Mouse (Mus musculus): ENCODE data around the gene Cidec. TPM values are rescaled to one million over a fixed set of nuclear protein-coding genes. Genes with fewer than 3 reads are reported as not detected.

Cidec gene
- polyA plus RNA-seq, 1 experiment from 2014 or later: not detected

DNA sequence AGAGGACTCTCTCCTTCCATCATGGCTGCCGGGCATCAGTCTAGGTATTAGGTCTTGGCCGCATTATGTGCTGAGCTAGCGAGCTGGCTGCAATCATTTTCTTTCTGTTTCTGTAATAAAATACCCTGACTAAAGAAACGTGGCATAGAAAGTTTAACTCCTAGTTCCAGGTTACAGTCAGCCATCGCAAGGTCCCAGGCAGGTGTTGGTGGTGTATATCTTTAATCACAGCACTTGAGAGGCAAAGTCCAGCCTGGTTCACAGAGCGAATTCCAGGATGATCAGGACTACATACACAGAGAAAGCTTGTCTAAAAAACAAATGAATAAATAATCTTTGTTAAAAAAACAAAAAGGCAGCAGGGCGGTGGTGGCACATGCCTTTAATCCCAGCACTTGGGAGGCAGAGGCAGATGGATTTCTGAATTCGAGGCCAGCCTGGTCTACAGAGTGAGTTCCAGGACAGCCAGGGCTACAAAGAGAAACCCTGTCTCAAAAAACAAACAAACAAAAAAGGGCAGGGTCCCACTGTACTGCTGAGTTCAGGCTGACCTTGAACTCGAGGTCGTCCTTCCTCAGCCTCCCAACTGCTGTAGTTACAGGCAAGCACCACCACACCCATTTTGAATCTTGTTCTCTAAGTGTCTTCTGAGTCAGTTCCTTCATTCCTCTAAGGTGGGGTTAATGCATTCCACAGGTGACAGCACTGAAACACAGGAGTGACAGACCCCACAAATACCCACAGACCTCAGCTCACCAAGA lies 39.1 kb downstream of the Cidec start:
- peaks cover 18% of the 10 kb centered on the region for H3K4me1 ChIP-seq
- WGBS: 83% methylated on average over 10 of the region's 10 CpGs
- no peak overlapping the region for H3K4me3 ChIP-seq
- H3K27ac ChIP-seq: no peak overlapping the region
- no peaks in the 10 kb centered on the region for H3K27me3 ChIP-seq
- no peaks in the 10 kb centered on the region for H3K9me3 ChIP-seq
- no peak overlapping the region for H3K4me2 ChIP-seq
- ATAC-seq (ENCODE audit: insufficient number of reproducible peaks, low FRiP score, low TSS enrichment, low read depth): no peak
- H3K9ac ChIP-seq: no peak overlapping the region
- peaks cover 22% of the 10 kb centered on the region for H3K36me3 ChIP-seq

DNA sequence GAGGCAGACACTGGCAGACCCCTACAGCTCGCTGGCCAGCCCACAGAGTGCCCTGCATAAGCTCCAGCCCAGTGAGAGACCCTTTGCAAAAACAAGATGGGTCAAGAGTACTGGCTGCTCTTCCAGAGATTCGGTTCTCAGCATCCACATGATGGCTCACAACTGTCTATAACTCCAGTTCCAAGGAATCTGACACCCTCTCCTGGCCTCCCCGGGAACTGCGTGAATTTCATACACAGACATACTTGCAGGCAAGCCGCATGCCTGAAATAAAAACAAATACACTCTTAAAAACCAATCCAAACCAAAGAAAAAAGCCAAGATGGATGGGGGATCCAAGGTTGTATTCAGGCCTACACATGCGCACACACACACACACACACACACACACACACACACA lies 40.1 kb downstream of the Cidec start:
- no peak overlapping the region for H3K9ac ChIP-seq
- H3K9me3 ChIP-seq: no peaks in the 10 kb centered on the region
- H3K4me3 ChIP-seq: no peak overlapping the region
- H3K4me1 ChIP-seq: peaks cover 18% of the 10 kb centered on the region
- peaks cover 3% of the 10 kb centered on the region; the same call in 1 of the 2 replicates for H3K27me3 ChIP-seq
- no peak for ATAC-seq (ENCODE audit: insufficient number of reproducible peaks, low FRiP score, low TSS enrichment, low read depth)
- no peak overlapping the region for H3K27ac ChIP-seq
- WGBS: 93% methylated on average over 6 of the region's 6 CpGs
- peaks cover 25% of the 10 kb centered on the region for H3K36me3 ChIP-seq
- no peak overlapping the region for H3K4me2 ChIP-seq

DNA sequence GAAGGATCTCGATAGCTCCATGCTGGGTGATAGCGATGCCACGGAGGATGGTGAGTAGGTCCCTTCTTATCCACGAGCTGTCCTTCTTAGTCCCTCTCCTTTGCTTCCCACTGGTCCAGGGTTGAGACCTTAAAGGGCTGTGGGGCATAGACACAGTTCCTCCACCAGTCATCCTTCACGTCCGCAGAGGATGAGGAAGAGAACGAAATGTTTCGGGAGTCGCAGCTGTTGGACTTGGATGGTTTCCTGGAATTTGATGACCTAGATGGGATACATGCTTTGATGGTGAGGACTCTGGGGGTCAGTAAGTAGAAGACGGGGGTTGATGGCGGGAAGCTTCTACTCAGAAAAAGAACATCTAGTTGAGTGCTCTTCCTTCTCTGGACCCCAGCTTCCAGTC lies 40.7 kb downstream of the Cidec start:
- Histone ChIP-seq H3K36me3 (peaks cover 32% of the 10 kb centered on the region), H3K27ac (no peak overlapping the region), H3K9ac (no peak overlapping the region), H3K4me2 (no peak overlapping the region), H3K4me1 (peaks cover 18% of the 10 kb centered on the region), H3K27me3 (peaks cover 3% of the 10 kb centered on the region; the same call in 1 of the 2 replicates), H3K9me3 (no peaks in the 10 kb centered on the region), H3K4me3 (no peak overlapping the region)
- 88% methylated on average over 11 of the region's 11 CpGs for WGBS
- ATAC-seq (ENCODE audit: insufficient number of reproducible peaks, low FRiP score, low TSS enrichment, low read depth): no peak

DNA sequence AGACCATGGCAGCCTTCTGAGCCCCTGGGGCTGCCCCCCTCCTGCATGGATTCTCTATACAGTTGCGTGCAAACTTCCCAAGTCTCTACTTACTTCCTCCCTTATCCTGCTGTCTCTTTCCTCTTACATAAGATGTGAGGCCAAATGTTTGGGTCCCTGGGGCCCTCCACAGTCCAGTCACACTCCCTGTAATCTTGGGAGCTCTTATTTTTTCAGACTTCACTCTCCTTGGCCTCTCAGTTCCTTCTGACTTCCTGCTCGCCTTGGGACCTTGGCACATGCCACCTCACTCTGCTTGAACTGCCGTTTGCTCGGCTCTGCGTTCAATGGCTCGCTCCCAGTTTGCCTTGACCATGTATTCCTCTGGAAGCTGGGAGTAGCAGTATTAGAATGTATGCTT lies 41.6 kb downstream of the Cidec start:
- Histone ChIP-seq H3K9me3 (no peaks in the 10 kb centered on the region), H3K27ac (no peak overlapping the region), H3K27me3 (peaks cover 3% of the 10 kb centered on the region; the same call in 1 of the 2 replicates), H3K36me3 (peaks cover 41% of the 10 kb centered on the region), H3K4me1 (peaks cover 24% of the 10 kb centered on the region), H3K4me3 (no peak overlapping the region), H3K9ac (no peak overlapping the region), H3K4me2 (no peak overlapping the region)
- ATAC-seq (ENCODE audit: insufficient number of reproducible peaks, low FRiP score, low TSS enrichment, low read depth): no peak
- 88% methylated on average over 6 of the region's 6 CpGs for WGBS

DNA sequence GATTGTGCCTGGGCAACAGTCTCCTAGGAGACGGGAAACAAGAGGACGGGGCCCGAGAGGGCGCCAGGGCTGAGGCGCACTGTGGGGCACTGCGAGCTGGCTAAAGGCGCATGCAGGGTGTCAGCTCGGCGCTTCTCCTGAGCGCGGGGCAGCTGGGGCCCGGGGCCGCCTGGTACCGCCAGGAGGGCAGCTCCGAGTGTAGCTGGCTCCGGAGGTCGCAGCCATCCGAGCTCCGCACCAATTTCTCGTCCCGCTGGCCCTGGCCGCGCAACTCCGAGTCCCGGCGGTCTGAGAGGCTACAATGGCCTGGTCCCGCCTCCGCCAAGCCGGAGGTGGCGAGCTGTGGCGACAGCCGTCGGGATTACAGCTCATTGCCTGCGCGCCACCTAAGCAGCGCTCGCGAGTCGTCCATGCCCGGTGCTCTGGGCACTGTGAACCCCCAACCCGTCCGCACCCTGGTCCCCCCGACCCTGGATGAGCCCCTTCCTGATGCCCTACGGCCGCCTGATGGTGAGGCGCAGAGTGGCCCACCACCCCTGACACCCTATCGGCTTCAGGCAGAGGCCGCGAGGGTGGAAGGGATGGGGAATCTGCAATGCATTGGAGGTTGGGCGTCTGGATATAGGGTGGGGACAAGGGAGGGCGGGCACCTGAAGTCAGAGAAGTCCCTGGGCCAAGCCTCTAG lies 43.0 kb downstream of the Cidec start:
- peak overlapping the region; percentile 24; the same call in 1 of the 2 replicates for H3K27ac ChIP-seq
- 2% methylated on average over 51 of the region's 51 CpGs for WGBS
- ATAC-seq (ENCODE audit: insufficient number of reproducible peaks, low FRiP score, low TSS enrichment, low read depth): peak; percentile 40
- peaks cover 50% of the 10 kb centered on the region for H3K36me3 ChIP-seq
- peak overlapping the region; percentile 47 for H3K4me3 ChIP-seq
- H3K9ac ChIP-seq: peak overlapping the region; percentile 59
- H3K9me3 ChIP-seq: no peaks in the 10 kb centered on the region
- peaks cover 3% of the 10 kb centered on the region; the same call in 1 of the 2 replicates for H3K27me3 ChIP-seq
- peak overlapping the region; percentile 93 for H3K4me2 ChIP-seq
- peaks cover 24% of the 10 kb centered on the region for H3K4me1 ChIP-seq

DNA sequence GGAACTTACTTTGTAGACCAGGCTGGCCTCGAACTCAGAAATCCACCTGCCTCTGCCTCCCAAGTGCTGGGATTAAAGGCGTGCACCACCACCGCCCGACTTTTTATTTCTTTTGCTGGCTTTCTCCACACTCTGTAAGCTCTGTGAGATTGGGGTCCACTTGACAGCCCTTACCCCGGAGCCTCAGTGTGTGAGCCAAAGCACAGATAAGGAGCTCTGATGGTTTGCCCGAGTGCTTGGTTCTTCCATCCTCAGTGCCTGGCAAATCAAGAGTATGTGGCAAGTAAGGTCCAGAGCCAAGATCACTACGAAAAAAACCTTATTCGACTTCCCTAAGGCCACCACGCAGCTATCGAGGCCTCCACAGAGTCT lies 43.6 kb downstream of the Cidec start:
- Histone ChIP-seq H3K36me3 (peaks cover 54% of the 10 kb centered on the region), H3K4me3 (peak overlapping the region; percentile 47), H3K9ac (peak overlapping the region; percentile 59), H3K4me1 (peaks cover 24% of the 10 kb centered on the region), H3K9me3 (no peaks in the 10 kb centered on the region), H3K27ac (0 out of 2 replicates have a peak overlapping the region, but pooled peaks have one; percentile 24), H3K27me3 (peaks cover 3% of the 10 kb centered on the region; the same call in 1 of the 2 replicates), H3K4me2 (peak overlapping the region; percentile 93)
- ATAC-seq (ENCODE audit: insufficient number of reproducible peaks, low FRiP score, low TSS enrichment, low read depth): no peak
- 28% methylated on average over 10 of the region's 10 CpGs for WGBS

DNA sequence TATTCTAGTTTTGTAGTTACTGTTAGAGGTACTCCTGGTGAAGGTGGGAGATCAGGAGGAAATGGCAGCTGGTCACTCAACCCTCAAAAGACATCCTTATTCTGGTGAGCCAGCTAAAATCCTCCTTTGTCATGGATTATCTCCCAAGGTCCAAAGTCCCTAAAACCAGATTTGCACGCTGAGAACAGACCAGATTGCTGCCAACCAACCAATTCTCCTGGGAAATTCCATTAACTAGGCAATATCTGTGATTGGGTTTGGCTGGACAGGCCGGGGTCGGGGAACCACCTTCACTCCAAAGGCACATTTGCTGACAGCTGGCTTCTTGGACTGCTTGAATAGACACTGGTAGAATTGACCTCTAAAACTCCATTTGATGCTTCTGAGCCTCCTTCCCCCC lies 44.8 kb downstream of the Cidec start:
- Histone ChIP-seq H3K4me2 (no peak overlapping the region), H3K36me3 (peaks cover 65% of the 10 kb centered on the region), H3K9ac (no peak overlapping the region), H3K9me3 (no peaks in the 10 kb centered on the region), H3K4me3 (no peak overlapping the region), H3K27ac (no peak overlapping the region), H3K27me3 (peaks cover 3% of the 10 kb centered on the region; the same call in 1 of the 2 replicates), H3K4me1 (peaks cover 24% of the 10 kb centered on the region)
- ATAC-seq (ENCODE audit: insufficient number of reproducible peaks, low FRiP score, low TSS enrichment, low read depth): no peak
- 91% methylated on average over 3 of the region's 3 CpGs for WGBS

DNA sequence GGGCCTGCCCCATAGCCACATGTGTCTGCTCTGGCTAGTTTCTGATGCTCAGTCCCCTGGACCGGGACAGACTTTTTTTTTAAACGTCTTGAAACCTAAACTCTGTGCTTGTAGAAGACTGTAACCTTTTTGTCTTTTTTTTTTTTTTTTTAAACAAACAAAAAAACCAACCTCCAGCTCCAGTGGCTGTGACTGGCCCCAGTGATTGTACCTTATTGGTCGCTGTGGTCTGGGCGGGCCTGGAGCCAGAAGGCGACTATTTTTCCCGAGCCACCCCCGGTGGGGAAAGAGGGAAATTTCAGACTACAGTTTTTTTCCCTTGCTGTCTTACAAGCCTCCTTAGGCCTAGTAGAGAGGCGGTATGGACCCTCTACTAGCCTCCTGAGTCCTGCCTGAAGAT lies 46.6 kb downstream of the Cidec start, which contains the start of gene Ttll3:
TSS of gene Ttll3 (plus strand) at position 301 of the 400 bp plus-strand sequence.
- Histone ChIP-seq H3K9ac (no peak within 1 kb of the TSS), H3K36me3 (peaks cover 71% of the 10 kb centered on the region), H3K4me3 (no peak within 1 kb of the TSS), H3K27ac (peak within 1 kb of the TSS; percentile 22; the same call in 1 of the 2 replicates), H3K4me2 (no peak within 1 kb of the TSS), H3K9me3 (no peaks in the 10 kb centered on the region), H3K27me3 (peaks cover 3% of the 10 kb centered on the region; the same call in 1 of the 2 replicates), H3K4me1 (peaks cover 24% of the 10 kb centered on the region)
- ATAC-seq (ENCODE audit: insufficient number of reproducible peaks, low FRiP score, low TSS enrichment, low read depth): no peak
- WGBS: 69% methylated on average over 8 of the region's 8 CpGs

DNA sequence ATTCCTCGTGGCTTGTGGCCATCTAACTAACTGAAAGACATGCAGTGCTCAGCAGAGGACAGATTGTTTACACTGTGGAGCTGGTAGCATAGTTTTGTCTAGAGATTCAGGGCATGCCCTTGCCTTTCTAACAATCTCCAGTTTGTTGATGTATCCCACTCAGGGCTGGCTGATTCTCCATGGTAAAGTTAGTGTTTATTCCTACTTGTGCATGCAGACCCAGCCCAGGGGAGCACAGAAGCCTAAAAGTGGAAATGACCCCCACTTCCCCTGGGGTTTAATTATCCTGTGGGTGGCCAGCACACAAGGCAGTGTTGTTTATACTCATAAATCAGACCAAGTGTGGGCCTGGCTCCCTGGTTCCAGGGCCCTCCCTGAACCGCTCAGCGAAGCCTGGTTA lies 49.5 kb downstream of the Cidec start:
- 62% methylated on average over 3 of the region's 3 CpGs for WGBS
- peak; percentile 36; the same call in 1 of the 2 replicates for ATAC-seq (ENCODE audit: insufficient number of reproducible peaks, low FRiP score, low TSS enrichment, low read depth)
- H3K36me3 ChIP-seq: peaks cover 97% of the 10 kb centered on the region

DNA sequence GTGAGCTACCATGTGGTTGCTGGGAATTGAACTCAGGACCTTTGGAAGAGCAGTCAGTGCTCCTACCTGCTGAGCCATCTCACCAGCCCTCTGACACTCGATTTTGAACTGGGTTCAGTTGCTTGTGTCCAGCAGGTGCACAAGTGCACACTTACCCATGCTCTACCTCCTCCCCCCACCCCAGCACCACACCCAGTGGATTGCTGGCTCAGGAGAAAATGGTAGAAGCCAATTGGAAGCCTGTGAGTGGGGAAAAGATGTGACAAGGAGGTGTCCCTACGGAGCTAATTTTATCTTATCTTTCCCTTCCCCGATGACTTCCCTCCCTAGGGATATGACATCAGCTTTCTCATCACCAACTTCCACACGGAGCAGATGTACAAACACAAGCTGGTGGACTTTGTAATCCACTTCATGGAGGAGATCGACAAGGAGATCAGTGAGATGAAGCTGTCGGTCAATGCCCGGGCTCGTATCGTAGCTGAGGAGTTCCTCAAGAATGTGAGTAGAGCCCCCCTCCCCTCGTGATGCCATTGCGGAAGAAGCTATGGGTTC lies 50.3 kb downstream of the Cidec start:
- H3K27ac ChIP-seq: no peak overlapping the region
- H3K36me3 ChIP-seq: peaks cover 97% of the 10 kb centered on the region
- no peaks in the 10 kb centered on the region for H3K27me3 ChIP-seq
- H3K9ac ChIP-seq: no peak overlapping the region
- no peak overlapping the region for H3K4me3 ChIP-seq
- H3K4me1 ChIP-seq: peaks cover 6% of the 10 kb centered on the region; the same call in 1 of the 2 replicates
- no peak for ATAC-seq (ENCODE audit: insufficient number of reproducible peaks, low FRiP score, low TSS enrichment, low read depth)
- 89% methylated on average over 11 of the region's 11 CpGs for whole genome bisulfite sequencing
- H3K9me3 ChIP-seq: no peaks in the 10 kb centered on the region
- H3K4me2 ChIP-seq: no peak overlapping the region

More for the DNA sequence above, 49.5 kb downstream of the Cidec start:
- peaks cover 3% of the 10 kb centered on the region; the same call in 1 of the 2 replicates for H3K27me3 ChIP-seq
- H3K9ac ChIP-seq: no peak overlapping the region
- H3K9me3 ChIP-seq: no peaks in the 10 kb centered on the region
- H3K4me2 ChIP-seq: no peak overlapping the region
- no peak overlapping the region for H3K4me3 ChIP-seq
- H3K27ac ChIP-seq: no peak overlapping the region
- H3K4me1 ChIP-seq: peaks cover 6% of the 10 kb centered on the region; the same call in 1 of the 2 replicates

DNA sequence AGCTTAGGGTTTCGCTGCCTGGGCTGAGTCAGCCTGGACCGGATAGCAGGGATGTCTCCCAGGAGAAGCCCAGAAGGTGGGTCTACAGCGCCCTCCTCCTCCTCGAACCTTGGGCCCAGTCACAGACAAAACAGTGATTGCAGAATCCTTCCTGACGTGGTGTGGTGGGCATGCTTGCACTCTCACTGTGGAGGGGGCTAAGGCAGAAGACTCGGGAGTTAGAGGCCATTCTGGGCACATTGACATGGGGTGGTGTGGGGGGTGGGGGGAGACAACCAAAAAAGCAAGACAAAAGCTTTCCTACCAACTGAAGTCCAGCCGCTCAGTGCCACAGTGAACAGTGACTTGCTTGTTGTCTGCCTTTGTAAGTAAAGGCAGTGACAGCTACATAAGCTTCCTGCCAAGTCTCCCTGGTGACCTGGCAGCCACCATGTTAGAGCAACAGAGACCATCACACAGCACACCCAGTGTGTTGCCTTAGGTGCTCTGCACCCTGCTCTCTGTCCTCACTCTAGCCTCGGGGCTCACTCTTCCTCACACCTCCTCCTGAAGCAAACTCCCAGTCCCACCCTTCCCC lies 51.1 kb downstream of the Cidec start:
- Histone ChIP-seq H3K36me3 (peaks cover 89% of the 10 kb centered on the region), H3K27me3 (no peaks in the 10 kb centered on the region), H3K9me3 (no peaks in the 10 kb centered on the region), H3K4me1 (peaks cover 3% of the 10 kb centered on the region; the same call in 1 of the 2 replicates), H3K4me2 (no peak overlapping the region), H3K4me3 (no peak overlapping the region), H3K27ac (no peak overlapping the region), H3K9ac (no peak overlapping the region)
- 88% methylated on average over 8 of the region's 8 CpGs for WGBS
- no peak for ATAC-seq (ENCODE audit: insufficient number of reproducible peaks, low FRiP score, low TSS enrichment, low read depth)
